Mouse (Mus musculus) MN1 (cell line): ENCODE results near the gene Fam19a4.
"Not testable (repeated sequence)": the region's sequence is repeated elsewhere in the genome, so short reads cannot be mapped to it uniquely, and the experiment has no call there.

Experiments used
- DNase-seq: peaks from one replicate; pipeline ENCODE4 v3.0.0-alpha.2; 2016; ENCODE audit warnings: low spot score

Gene Fam19a4

DNA sequence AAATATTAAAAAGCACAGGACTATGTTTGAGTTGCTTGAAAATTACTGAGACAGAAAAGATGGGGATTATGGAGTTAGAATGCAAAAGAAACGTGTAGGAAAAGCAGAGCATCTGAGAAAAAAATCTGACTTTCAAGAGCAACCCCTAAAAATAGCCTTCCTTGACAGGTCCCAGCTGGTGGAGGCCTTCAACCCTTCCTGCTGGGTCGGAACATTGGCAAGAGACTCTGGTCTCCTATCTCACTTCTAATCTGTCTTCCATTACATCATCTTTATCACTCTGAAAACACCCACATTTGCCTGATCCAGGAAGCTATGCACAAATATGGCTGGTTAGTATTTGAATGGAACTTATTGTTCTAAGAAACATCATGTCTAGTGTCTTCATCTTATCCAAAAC, 115.4 kb downstream of the Fam19a4 start:
- DNase-seq = no peak

DNA sequence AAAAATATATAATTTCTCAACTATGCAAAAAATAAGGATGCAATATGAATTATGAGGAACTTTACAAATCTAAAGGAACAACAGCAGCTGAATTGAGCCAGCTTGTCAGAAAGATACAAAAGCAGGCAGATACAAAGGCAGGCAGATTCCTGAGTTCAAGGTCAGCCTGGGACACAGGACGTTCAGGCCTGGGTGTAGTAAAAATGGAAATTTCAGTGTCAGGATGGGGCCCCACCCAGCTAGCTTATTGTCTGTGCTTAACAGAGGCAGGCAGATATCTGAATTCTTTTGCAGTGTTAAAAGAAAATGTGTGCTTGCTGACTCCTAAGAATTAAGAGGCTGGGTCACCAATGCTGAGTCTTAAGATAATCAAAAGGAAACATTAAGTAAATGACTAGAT, 124.4 kb downstream of the Fam19a4 start:
- DNase-seq = no peak

DNA sequence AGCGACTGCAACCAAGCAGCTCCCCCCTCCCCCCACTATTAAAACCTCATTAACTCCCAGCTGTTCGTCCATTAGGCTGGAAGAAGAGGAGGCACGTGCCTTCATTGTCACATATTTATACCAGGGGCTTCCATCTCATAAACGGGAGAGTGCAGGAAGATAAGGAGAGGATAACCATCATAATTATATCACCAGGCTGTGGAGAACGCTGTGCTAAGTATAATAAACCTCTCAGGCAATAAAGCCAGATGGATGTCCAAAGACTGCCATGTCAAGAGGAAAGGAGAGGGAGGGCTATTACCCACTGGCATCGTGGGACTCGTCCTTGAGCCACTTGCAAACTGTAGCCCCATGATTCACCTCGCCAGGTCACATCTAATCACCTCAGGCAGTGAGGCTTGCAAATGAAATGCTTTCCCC, 151.1 kb downstream of the Fam19a4 start:
- no peak for DNase-seq

DNA sequence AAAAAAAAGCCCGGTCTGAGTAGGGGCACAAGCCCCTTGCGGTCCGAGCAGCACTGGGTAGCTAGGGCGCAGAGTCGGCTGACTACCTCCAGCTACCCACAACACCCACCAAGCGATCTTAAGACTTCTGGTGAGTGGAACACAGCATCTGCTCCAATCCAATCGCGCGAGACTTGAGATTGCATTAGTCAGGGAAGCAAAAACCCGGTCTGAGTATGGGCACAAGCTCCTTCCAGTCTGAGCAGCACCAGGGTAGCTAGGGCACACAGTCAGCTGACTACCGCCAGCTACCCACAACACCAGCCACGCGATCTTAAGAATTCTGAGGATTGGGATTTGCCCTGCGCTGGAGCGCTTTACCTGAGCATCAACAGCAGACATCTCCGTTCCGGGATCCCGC, 183.1 kb downstream of the Fam19a4 start:
- DNase-seq = not testable (repeated sequence)

DNA sequence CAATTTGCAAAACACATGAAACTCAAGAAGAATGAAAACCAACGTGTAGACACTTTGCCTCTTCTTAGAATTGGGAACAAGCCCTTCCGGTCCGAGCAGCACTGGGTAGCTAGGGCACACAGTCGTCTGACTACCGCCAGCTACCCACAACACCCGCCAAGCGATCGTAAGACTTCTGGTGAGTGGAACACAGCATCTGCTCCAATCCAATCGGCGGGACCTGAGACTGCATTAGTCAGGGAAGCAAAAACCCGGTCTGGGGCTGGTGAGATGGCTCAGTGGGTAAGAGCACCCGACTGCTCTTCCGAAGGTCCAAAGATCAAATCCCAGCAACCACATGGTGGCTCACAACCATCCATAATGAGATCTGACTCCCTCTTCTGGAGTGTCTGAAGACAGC, 183.6 kb downstream of the Fam19a4 start:
- not testable (repeated sequence) for DNase-seq

DNA sequence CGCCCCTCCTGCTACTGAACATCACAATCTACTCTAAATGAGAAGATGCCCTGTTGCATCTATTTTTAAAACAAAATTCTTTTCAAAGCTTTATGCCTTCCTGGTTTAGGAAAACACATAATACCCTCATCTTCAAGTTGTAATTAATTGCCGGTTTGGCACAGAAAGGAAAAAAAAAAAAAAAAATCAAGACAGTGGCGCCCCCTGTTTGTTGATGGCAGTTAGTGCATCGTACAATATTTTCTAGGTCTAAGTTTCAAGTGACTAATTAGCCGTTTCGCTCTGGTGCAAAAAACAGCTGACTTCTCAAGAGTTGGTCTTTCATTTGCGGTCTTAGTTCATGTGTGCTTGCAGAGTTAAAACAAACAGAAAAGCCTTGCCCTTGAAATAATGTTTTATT, 207.1 kb downstream of the Fam19a4 start:
- no peak for DNase-seq

DNA sequence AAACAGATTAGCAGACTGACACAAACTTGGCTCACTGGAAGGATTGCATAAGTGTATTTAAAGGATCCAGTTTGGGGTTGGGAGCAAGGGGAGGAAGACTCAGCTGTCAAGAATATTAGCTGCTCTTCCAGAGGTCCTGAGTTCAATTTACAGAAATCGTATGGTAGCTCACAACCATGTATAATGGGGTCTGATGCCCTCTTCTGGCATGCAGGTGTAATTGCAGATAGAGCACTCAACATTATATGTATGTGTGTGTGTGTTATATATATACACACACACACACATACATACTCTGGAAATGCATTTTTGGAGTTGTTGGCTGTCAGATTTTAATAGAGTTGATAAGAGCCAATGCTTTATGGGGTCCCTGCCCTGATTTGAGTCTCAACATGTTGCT, 216.3 kb downstream of the Fam19a4 start:
- no peak for DNase-seq

DNA sequence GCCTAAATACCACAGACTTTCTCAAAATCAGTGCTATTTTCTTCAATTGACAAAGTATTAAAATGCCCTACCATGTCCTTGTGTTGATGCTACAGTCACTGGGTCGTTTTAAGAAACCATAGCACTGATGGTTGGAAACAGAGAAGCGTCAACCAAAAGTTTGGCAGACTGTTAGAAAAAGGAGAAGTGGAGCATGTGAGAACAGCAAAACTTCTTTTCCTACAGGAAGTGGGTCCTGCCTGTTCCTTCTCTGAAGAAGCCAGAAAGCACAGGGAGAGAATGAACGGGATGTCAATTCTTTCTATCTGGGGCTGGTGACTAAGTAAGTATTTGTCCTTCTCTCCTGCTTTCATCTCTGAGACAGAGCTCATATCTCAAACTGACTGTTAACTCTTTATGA, 219.6 kb downstream of the Fam19a4 start:
- DNase-seq = no peak

DNA sequence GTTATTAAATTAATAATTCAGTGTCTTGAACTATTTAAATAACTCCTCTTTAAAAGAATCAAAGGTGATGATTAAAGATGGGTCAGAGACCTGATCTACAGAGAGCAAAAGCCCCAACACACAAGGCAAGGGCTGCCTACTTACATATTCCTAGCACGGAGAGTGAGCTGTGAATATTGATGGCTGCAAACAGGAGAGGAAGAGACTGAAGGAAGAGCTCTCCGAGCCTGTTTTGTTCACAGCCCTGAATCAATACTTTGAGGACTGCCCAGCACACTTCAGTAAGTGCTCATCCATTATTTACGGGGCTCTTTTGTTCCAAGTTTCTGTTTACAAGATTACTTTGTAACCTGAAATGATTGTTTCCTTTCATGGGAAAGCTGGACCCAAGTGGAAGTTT, 233.6 kb downstream of the Fam19a4 start:
- no peak for DNase-seq

DNA sequence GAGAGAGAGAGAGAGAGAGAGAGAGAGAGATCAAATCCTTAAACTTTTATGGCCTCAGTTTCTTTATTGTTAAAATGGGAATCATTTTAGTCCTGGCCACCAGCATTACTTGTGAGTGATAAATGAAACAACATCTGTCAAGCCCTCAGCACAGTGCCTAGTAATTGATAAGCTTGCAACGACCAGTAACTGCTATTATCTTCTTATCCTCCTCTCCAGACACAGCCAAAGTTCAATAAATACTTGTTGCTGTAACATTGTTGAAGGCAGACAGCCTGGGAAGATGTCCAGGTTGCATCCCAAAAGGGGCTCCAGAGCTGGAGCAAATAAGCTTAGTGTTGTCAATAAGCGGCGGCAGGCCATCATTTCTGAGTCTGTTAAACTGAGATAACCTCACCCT, 257.2 kb downstream of the Fam19a4 start:
- no peak for DNase-seq

DNA sequence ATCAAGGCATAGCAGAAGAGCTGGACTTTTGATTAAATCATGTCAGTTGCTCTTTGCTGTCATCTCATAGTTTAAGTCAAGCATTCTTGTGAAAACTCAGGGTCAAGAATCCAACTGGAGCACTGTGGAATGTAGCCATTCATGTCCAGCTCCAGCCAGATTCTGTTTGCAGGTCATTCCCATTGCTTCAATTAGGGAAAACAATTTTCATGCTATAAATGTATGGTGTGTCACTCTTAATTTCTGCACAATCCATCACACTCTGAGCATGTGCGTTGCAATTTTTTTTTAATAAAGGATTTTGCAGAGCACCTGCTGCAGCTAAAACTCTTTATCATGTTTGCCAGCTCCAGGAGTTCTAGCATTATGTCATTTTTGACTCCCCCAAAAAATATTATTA, 261.5 kb downstream of the Fam19a4 start:
- no peak for DNase-seq

DNA sequence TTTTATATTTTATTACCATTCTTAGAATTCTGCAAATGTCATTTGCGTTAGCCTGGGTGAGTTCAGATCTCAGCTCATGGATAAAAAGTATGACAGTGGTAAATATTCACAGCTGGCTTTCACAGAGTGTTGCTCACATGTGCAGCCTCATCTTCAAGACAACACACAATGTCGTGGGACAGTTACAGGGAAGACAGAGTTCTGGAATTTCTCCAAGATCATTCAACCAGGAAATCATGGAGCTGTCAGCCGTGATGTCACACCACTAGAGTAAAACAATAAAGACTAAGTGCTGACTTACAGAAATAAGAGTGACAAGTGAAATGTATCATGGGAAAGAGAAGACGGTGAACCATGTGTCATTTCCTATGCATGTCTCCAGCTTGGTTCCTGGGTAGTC, 262.8 kb downstream of the Fam19a4 start:
- no peak for DNase-seq
